Mouse (Mus musculus): ENCODE data around the gene Cyp3a13. TPM values are rescaled to one million over a fixed set of nuclear protein-coding genes. Genes with fewer than 3 reads are reported as not detected.

The Cyp3a13 gene
- polyA plus RNA-seq (2012; rRNA removed) = 2.9 TPM in 2 replicates

- H3K27ac ChIP-seq (ENCODE audit: insufficient read depth, low read length) = no peak within 1 kb of the TSS
- no peaks in the 10 kb centered on the region; the same call in 1 of the 2 replicates for H3K27me3 ChIP-seq (ENCODE audit: control insufficient read depth, insufficient read depth, low read length)
- 41% methylated on average over 2 of the region's 2 CpGs for WGBS
- no peak for DNase-seq
- no peaks in the 10 kb centered on the region for H3K4me1 ChIP-seq (ENCODE audit: control insufficient read depth, insufficient read depth, low read length)
- TF ChIP-seq CTCF (IDR thresholded peaks at IDR 0.05; ENCODE audit: borderline replicate concordance, insufficient read depth, low read depth, low read length) = no peak
- no peak for TF ChIP-seq POLR2A (IDR thresholded peaks at IDR 0.05; ENCODE audit: borderline replicate concordance, insufficient read depth, low read length)
- no peak within 1 kb of the TSS for H3K4me3 ChIP-seq (replicated peaks; ENCODE audit: insufficient read depth, low read depth, low read length)
Measured at GRCm38 (mm10) chr5:137921532-137921931, at the start of gene Cyp3a13. Gene Cyp3a13 (minus strand): TSS chr5:137921619.

GRCm38 (mm10) chr5:137966492-137966891, 45.1 kb upstream of the Cyp3a13 start:
- no peaks in the 10 kb centered on the region for H3K4me1 ChIP-seq (ENCODE audit: control insufficient read depth, insufficient read depth, low read length)
- H3K27me3 ChIP-seq (ENCODE audit: control insufficient read depth, insufficient read depth, low read length) = no peaks in the 10 kb centered on the region
- no peak overlapping the region for H3K27ac ChIP-seq (ENCODE audit: insufficient read depth, low read length)
- DNase-seq = peak in 1 of 2 experiments; percentile 28
- H3K4me3 ChIP-seq (replicated peaks; ENCODE audit: insufficient read depth, low read depth, low read length) = no peak overlapping the region
- TF ChIP-seq CTCF (IDR thresholded peaks at IDR 0.05; ENCODE audit: borderline replicate concordance, insufficient read depth, low read depth, low read length) (no peak), POLR2A (IDR thresholded peaks at IDR 0.05; ENCODE audit: borderline replicate concordance, insufficient read depth, low read length) (no peak)

- Histone ChIP-seq H3K4me3 (replicated peaks; ENCODE audit: insufficient read depth, low read depth, low read length) (peak within 1 kb of the TSS; percentile 25), H3K27ac (ENCODE audit: insufficient read depth, low read length) (peak within 1 kb of the TSS; percentile 26; the same call in 1 of the 2 replicates), H3K4me1 (ENCODE audit: control insufficient read depth, insufficient read depth, low read length) (no peaks in the 10 kb centered on the region), H3K27me3 (ENCODE audit: control insufficient read depth, insufficient read depth, low read length) (no peaks in the 10 kb centered on the region)
- WGBS = 63% methylated on average over 8 of the region's 8 CpGs
- DNase-seq = peak; percentile 8 to 26
- TF ChIP-seq POLR2A (IDR thresholded peaks at IDR 0.05; ENCODE audit: borderline replicate concordance, insufficient read depth, low read length) (no peak), CTCF (IDR thresholded peaks at IDR 0.05; ENCODE audit: borderline replicate concordance, insufficient read depth, low read depth, low read length) (no peak)
Measured at GRCm38 (mm10) chr5:137962945-137963344, 41.5 kb upstream of the Cyp3a13 start, which contains the start of gene Gjc3. Gene Gjc3 (minus strand): TSS chr5:137963098.

- DNase-seq = no peak
- Histone ChIP-seq H3K4me1 (ENCODE audit: control insufficient read depth, insufficient read depth, low read length) (no peaks in the 10 kb centered on the region), H3K27me3 (ENCODE audit: control insufficient read depth, insufficient read depth, low read length) (no peaks in the 10 kb centered on the region), H3K27ac (ENCODE audit: insufficient read depth, low read length) (no peak overlapping the region), H3K4me3 (replicated peaks; ENCODE audit: insufficient read depth, low read depth, low read length) (no peak overlapping the region)
- TF ChIP-seq CTCF (IDR thresholded peaks at IDR 0.05; ENCODE audit: borderline replicate concordance, insufficient read depth, low read depth, low read length) (no peak), POLR2A (IDR thresholded peaks at IDR 0.05; ENCODE audit: borderline replicate concordance, insufficient read depth, low read length) (no peak)
- WGBS = 92% methylated on average over 3 of the region's 3 CpGs
Measured at GRCm38 (mm10) chr5:137956404-137956803, 35.0 kb upstream of the Cyp3a13 start.

- H3K27me3 ChIP-seq (ENCODE audit: control insufficient read depth, insufficient read depth, low read length) = no peaks in the 10 kb centered on the region
- H3K4me3 ChIP-seq (replicated peaks; ENCODE audit: insufficient read depth, low read depth, low read length) = no peak overlapping the region
- H3K27ac ChIP-seq (ENCODE audit: insufficient read depth, low read length) = no peak overlapping the region
- no peak for TF ChIP-seq POLR2A (IDR thresholded peaks at IDR 0.05; ENCODE audit: borderline replicate concordance, insufficient read depth, low read length)
- TF ChIP-seq CTCF (IDR thresholded peaks at IDR 0.05; ENCODE audit: borderline replicate concordance, insufficient read depth, low read depth, low read length) = peak; percentile 29; the same call in 1 of the 2 replicates
- no peaks in the 10 kb centered on the region for H3K4me1 ChIP-seq (ENCODE audit: control insufficient read depth, insufficient read depth, low read length)
- peak; percentile 15 to 19 for DNase-seq
- 27% methylated on average over 6 of the region's 6 CpGs for WGBS
Measured at GRCm38 (mm10) chr5:137951218-137951617, 29.8 kb upstream of the Cyp3a13 start.

GRCm38 (mm10) chr5:137947303-137947702, 25.9 kb upstream of the Cyp3a13 start:
- no peak overlapping the region for H3K4me3 ChIP-seq (replicated peaks; ENCODE audit: insufficient read depth, low read depth, low read length)
- no peaks in the 10 kb centered on the region for H3K4me1 ChIP-seq (ENCODE audit: control insufficient read depth, insufficient read depth, low read length)
- no peak for TF ChIP-seq CTCF (IDR thresholded peaks at IDR 0.05; ENCODE audit: borderline replicate concordance, insufficient read depth, low read depth, low read length)
- TF ChIP-seq POLR2A (IDR thresholded peaks at IDR 0.05; ENCODE audit: borderline replicate concordance, insufficient read depth, low read length) = no peak
- DNase-seq = no peak
- H3K27ac ChIP-seq (ENCODE audit: insufficient read depth, low read length) = no peak overlapping the region
- H3K27me3 ChIP-seq (ENCODE audit: control insufficient read depth, insufficient read depth, low read length) = no peaks in the 10 kb centered on the region

GRCm38 (mm10) chr5:137943133-137943532, 21.7 kb upstream of the Cyp3a13 start:
- no peak for DNase-seq
- 63% methylated on average over 1 of the region's 1 CpGs for WGBS
- Histone ChIP-seq H3K4me1 (ENCODE audit: control insufficient read depth, insufficient read depth, low read length) (no peaks in the 10 kb centered on the region), H3K4me3 (replicated peaks; ENCODE audit: insufficient read depth, low read depth, low read length) (no peak overlapping the region), H3K27ac (ENCODE audit: insufficient read depth, low read length) (no peak overlapping the region), H3K27me3 (ENCODE audit: control insufficient read depth, insufficient read depth, low read length) (no peaks in the 10 kb centered on the region)
- TF ChIP-seq POLR2A (IDR thresholded peaks at IDR 0.05; ENCODE audit: borderline replicate concordance, insufficient read depth, low read length) (no peak), CTCF (IDR thresholded peaks at IDR 0.05; ENCODE audit: borderline replicate concordance, insufficient read depth, low read depth, low read length) (no peak)

- no peak for DNase-seq
- H3K27ac ChIP-seq (ENCODE audit: insufficient read depth, low read length) = no peak overlapping the region
- H3K4me3 ChIP-seq (replicated peaks; ENCODE audit: insufficient read depth, low read depth, low read length) = no peak overlapping the region
- no peaks in the 10 kb centered on the region for H3K27me3 ChIP-seq (ENCODE audit: control insufficient read depth, insufficient read depth, low read length)
- TF ChIP-seq POLR2A (IDR thresholded peaks at IDR 0.05; ENCODE audit: borderline replicate concordance, insufficient read depth, low read length) (no peak), CTCF (IDR thresholded peaks at IDR 0.05; ENCODE audit: borderline replicate concordance, insufficient read depth, low read depth, low read length) (no peak)
- no peaks in the 10 kb centered on the region for H3K4me1 ChIP-seq (ENCODE audit: control insufficient read depth, insufficient read depth, low read length)
- WGBS = 83% methylated on average over 4 of the region's 4 CpGs
Measured at GRCm38 (mm10) chr5:137940948-137941347, 19.5 kb upstream of the Cyp3a13 start.

Data from cerebellum, adult 2 months (tissue).